Mouse (Mus musculus) olfactory bulb, adult 2 months (tissue): ENCODE results near the gene Dtnb.

Experiments used
- CTCF ChIP-seq: fragments of 200-500 bp; IDR thresholded peaks from 2 replicates; pipeline ENCODE4 v1.5.1; 2012; ENCODE audit warnings: low read depth, mild to moderate bottlenecking, low read length, moderate library complexity; ENCODE audit not compliant: insufficient read depth
- POLR2A ChIP-seq: fragments of 200-500 bp; IDR thresholded peaks from 2 replicates; pipeline ENCODE4 v1.6.1; 2012; ENCODE audit warnings: mild to moderate bottlenecking, low read depth, low read length, moderate library complexity; ENCODE audit not compliant: insufficient read depth

GRCm38 (mm10) chr12:3702903-3703302, 130.7 kb downstream of the Dtnb start:
- no peak for TF ChIP-seq CTCF
- TF ChIP-seq POLR2A, result no peak
